Mouse (Mus musculus): ENCODE results near the gene Arid4b. TPM values are rescaled to one million over a fixed set of nuclear protein-coding genes. Genes with fewer than 3 reads are reported as not detected.
"Not testable (repeated sequence)": the region's sequence is repeated elsewhere in the genome, so short reads cannot be mapped to it uniquely, and the experiment has no call there.

Arid4b gene
- polyA plus RNA-seq, 1 experiment from 2014 or later, result 65.8 TPM

DNA sequence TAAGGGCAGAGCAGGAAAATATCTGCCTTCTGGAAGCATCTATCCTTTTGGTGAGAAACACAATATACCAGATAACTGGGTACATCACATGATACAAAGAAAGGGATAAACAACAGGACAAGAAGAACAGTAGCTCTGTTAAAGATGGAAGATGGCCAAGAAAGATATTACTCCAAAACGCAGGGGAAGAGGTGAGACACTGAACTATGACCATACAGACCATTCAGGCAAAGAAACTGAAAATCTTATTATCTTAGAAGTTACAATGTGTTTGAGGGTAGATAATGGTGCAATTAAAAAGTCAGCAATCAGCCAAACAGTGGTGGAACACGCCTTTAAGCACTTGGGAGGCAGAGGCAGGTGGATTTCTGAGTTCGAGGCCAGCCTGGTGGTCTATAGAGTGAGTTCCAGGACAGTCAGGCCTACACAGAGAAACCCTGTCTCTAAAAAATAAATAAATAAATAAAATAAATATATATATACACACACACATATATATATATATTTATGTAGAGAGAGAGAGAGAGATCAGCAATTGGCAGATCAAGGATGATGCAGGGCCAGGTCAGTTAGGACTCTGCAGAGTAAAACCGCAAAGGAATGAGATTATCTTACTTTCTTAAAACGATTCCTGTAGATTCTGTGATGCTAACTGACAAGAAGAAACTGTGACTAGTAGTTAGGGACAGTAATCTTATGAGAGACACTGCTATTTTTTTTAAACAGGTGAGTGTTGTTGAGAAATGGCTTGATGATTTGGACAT lies 29.5 kb upstream of the Arid4b start:
- no peaks in the 10 kb centered on the region for H3K9me3 ChIP-seq (ENCODE audit: control insufficient read depth, low read length)
- ATAC-seq (ENCODE audit: low FRiP score), result no peak
- no peaks in the 10 kb centered on the region for H3K27me3 ChIP-seq (ENCODE audit: control insufficient read depth, insufficient read depth, low read length)
- no peak for DNase-seq (ENCODE audit: low spot score)
- H3K4me3 ChIP-seq (replicated peaks; ENCODE audit: low read length), result no peak overlapping the region
- H3K9ac ChIP-seq, result no peak overlapping the region
- H3K36me3 ChIP-seq (replicated peaks; ENCODE audit: control insufficient read depth, insufficient read depth), result peaks cover 9% of the 10 kb centered on the region
- H3K4me2 ChIP-seq (replicated peaks), result no peak overlapping the region
- 92% methylated on average over 5 of the region's 5 CpGs for WGBS
- H3K4me1 ChIP-seq (replicated peaks; ENCODE audit: control insufficient read depth, insufficient read depth, low read length), result peaks cover 5% of the 10 kb centered on the region; the same call in 1 of the 2 replicates
- H3K27ac ChIP-seq, result no peak overlapping the region

DNA sequence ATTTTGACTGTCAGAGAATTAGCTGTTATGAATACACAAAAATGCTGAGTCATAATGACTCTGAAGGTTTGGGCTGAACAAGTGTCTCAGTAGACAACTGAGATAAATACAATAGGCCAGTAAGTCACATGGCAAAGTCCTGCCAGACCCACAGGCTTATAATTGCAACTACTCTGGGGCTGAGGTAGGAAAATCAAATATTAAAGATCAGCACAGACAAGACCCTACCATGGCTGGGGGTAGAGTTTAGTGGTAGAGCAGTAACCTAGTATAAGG lies 29.0 kb upstream of the Arid4b start:
- no peaks in the 10 kb centered on the region for H3K9me3 ChIP-seq (ENCODE audit: control insufficient read depth, low read length)
- ATAC-seq (ENCODE audit: low FRiP score), result no peak
- peaks cover 7% of the 10 kb centered on the region; the same call in 1 of the 2 replicates for H3K4me1 ChIP-seq (replicated peaks; ENCODE audit: control insufficient read depth, insufficient read depth, low read length)
- H3K9ac ChIP-seq, result no peak overlapping the region
- no peak overlapping the region for H3K4me2 ChIP-seq (replicated peaks)
- no peak overlapping the region for H3K4me3 ChIP-seq (replicated peaks; ENCODE audit: low read length)
- H3K27me3 ChIP-seq (ENCODE audit: control insufficient read depth, insufficient read depth, low read length), result no peaks in the 10 kb centered on the region
- no peak for DNase-seq (ENCODE audit: low spot score)
- no peak overlapping the region for H3K27ac ChIP-seq
- peaks cover 6% of the 10 kb centered on the region for H3K36me3 ChIP-seq (replicated peaks; ENCODE audit: control insufficient read depth, insufficient read depth)

DNA sequence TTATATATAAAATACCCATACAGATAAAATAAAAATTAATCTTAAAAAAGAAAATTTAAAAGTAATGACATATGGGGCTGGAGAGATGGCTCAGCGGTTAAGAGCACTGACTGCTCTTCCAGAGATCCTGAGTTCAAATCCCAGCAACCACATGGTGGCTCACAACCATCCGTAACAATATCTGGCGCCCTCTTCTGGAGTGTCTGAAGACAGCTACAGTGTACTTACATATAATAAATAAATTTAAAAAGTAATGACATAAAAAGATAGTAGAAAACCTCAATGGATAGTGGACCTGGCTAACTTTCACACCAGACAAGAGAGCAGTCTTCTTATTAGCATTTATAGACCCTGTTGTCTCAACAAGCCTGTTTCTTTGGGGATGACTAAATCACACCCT lies 27.7 kb upstream of the Arid4b start:
- H3K4me3 ChIP-seq (replicated peaks; ENCODE audit: low read length); H3K27ac ChIP-seq; H3K9me3 ChIP-seq (ENCODE audit: control insufficient read depth, low read length); ATAC-seq (ENCODE audit: low FRiP score); H3K27me3 ChIP-seq (ENCODE audit: control insufficient read depth, insufficient read depth, low read length); H3K36me3 ChIP-seq (replicated peaks; ENCODE audit: control insufficient read depth, insufficient read depth); DNase-seq (ENCODE audit: low spot score); H3K4me2 ChIP-seq (replicated peaks); H3K9ac ChIP-seq: not testable (repeated sequence)
- peaks cover 13% of the 10 kb centered on the region for H3K4me1 ChIP-seq (replicated peaks; ENCODE audit: control insufficient read depth, insufficient read depth, low read length)
- WGBS, result 87% methylated on average over 3 of the region's 3 CpGs

DNA sequence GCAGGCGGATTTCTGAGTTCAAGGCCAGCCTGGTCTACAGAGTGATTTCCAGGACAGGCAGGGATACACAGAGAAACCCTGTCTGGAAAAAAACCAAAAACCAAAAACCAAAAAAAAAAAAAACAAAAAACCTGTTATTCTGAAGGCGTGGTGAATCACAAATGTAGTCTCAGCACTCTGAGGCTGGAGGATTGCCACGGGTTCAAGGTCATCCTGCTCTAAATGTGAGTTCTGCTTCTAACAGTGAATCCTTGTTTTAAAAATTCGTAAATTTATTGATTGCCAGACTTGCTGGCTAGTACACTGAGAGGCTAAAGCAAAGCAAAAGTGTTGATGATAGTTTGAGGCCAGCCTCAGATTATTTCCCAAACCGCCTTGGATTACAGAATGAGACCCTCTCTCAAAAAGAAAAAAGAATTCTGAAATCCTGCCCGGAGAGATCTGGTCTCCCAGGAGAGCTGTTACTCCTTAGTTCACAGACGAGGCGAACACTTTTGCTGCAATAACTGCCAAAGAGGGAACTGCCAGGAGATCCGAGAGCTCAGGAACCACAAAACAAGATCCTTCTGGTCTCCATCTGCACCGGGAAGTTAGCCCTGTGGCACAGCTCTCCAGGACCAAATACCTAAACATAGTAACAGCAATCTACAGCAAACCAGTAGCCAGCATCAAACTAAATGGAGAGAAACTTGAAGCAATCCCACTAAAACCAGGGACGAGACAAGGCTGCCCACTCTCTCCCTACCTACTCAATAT lies 27.0 kb upstream of the Arid4b start:
- no peak for ATAC-seq (ENCODE audit: low FRiP score)
- H3K4me3 ChIP-seq (replicated peaks; ENCODE audit: low read length), result no peak overlapping the region
- H3K9me3 ChIP-seq (ENCODE audit: control insufficient read depth, low read length), result no peaks in the 10 kb centered on the region
- no peak overlapping the region for H3K4me2 ChIP-seq (replicated peaks)
- no peak for DNase-seq (ENCODE audit: low spot score)
- no peak overlapping the region for H3K27ac ChIP-seq
- H3K4me1 ChIP-seq (replicated peaks; ENCODE audit: control insufficient read depth, insufficient read depth, low read length), result peaks cover 17% of the 10 kb centered on the region
- H3K36me3 ChIP-seq (replicated peaks; ENCODE audit: control insufficient read depth, insufficient read depth), result no peaks in the 10 kb centered on the region
- no peak overlapping the region for H3K9ac ChIP-seq
- H3K27me3 ChIP-seq (ENCODE audit: control insufficient read depth, insufficient read depth, low read length), result no peaks in the 10 kb centered on the region
- WGBS, result 93% methylated on average over 11 of the region's 11 CpGs

DNA sequence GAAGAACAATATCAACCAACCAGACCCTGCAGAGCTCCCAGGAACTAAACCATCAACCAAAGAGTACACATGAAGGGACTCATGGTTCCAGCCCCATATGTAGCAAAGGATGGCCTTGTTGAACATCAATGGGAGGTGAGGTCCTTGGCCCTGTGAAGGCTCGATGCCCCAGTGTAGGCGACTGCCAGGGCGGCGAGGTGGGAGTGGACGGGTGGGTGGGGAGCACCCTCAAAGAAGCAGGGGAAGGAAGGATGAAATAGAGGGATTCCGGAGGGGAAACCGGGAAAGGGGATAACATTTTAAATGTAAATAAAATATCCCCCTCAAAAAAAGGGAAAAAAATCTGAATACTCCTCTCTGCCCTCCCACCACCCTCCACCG lies 24.1 kb upstream of the Arid4b start:
- 2% methylated on average over 8 of the region's 8 CpGs for WGBS
- Histone ChIP-seq H3K4me1 (replicated peaks; ENCODE audit: control insufficient read depth, insufficient read depth, low read length) (peaks cover 17% of the 10 kb centered on the region), H3K4me3 (replicated peaks; ENCODE audit: low read length) (peak overlapping the region; percentile 64), H3K9me3 (ENCODE audit: control insufficient read depth, low read length) (no peaks in the 10 kb centered on the region), H3K27me3 (ENCODE audit: control insufficient read depth, insufficient read depth, low read length) (no peaks in the 10 kb centered on the region), H3K4me2 (replicated peaks) (peak overlapping the region; percentile 83), H3K27ac (peak overlapping the region; percentile 99), H3K9ac (peak overlapping the region; percentile 92), H3K36me3 (replicated peaks; ENCODE audit: control insufficient read depth, insufficient read depth) (no peaks in the 10 kb centered on the region)
- peak; percentile 59 for ATAC-seq (ENCODE audit: low FRiP score)
- DNase-seq (ENCODE audit: low spot score), result no peak

DNA sequence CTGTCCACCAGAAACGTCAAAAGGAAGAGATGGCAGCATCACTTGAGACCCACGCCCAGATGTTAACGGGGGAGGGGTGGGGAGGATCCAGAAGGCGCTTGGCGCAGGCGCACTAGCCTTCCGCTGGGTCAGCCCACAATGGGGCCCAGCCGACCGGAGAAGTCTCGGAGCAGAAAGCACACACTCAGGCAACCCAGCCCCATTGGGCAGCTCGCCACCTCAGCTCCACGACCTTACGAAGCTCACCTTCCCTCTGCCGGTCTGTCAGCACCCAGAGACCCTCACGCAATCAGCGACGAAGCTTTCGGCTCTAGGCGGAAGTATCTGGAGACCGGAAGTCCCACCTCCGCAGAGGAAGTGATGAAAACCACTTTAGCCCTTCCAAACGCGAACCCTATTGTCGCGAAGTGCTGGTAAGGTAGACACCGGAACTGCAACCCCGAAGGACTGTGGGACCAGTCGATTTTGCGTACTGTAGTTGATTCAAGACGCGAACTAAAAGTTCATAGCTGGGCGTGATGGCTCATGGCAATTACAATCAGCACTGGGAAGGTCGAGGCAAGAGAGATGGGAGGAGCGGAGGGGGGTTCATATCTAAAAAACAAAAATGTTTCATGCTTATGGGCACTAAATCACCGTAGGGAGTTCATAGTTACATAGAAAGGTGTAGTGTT lies 23.6 kb upstream of the Arid4b start, which contains the start of gene Tbce:
Tbce (minus strand) TSS at position 347 of the 674 bp plus-strand sequence.
- DNase-seq (ENCODE audit: low spot score) (peak; percentile 92), ATAC-seq (ENCODE audit: low FRiP score) (peak; percentile 98)
- H3K9ac ChIP-seq, result peak within 1 kb of the TSS; percentile 92
- no peaks in the 10 kb centered on the region for H3K27me3 ChIP-seq (ENCODE audit: control insufficient read depth, insufficient read depth, low read length)
- H3K9me3 ChIP-seq (ENCODE audit: control insufficient read depth, low read length), result no peaks in the 10 kb centered on the region
- H3K4me2 ChIP-seq (replicated peaks), result peak within 1 kb of the TSS; percentile 83
- H3K4me3 ChIP-seq (replicated peaks; ENCODE audit: low read length), result peak within 1 kb of the TSS; percentile 64
- peak within 1 kb of the TSS; percentile 99 for H3K27ac ChIP-seq
- peaks cover 17% of the 10 kb centered on the region for H3K4me1 ChIP-seq (replicated peaks; ENCODE audit: control insufficient read depth, insufficient read depth, low read length)
- H3K36me3 ChIP-seq (replicated peaks; ENCODE audit: control insufficient read depth, insufficient read depth), result no peaks in the 10 kb centered on the region
- WGBS, result under 1% methylated on average over 35 of the region's 35 CpGs

DNA sequence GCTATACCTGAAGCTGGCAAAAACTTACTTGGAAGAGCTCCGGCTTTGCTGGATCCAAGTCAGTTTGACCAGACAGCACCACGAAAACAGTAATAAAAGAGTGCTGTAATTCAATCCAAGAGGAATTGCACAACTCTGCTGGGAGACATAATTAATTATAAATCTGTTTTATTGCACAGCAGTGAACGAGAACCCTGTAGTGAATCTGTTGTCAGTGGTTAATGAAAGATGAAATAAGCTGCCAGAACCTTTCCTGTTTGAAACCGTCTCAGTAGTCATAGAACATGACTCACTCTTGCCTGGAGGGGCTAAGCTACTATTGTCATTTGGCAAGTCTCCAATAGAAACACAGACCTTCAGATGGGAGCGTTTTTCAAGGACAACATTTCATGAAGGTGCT lies 22.8 kb upstream of the Arid4b start:
- peak overlapping the region; percentile 83 for H3K4me2 ChIP-seq (replicated peaks)
- ATAC-seq (ENCODE audit: low FRiP score), result no peak
- peaks cover 17% of the 10 kb centered on the region for H3K4me1 ChIP-seq (replicated peaks; ENCODE audit: control insufficient read depth, insufficient read depth, low read length)
- H3K9me3 ChIP-seq (ENCODE audit: control insufficient read depth, low read length), result no peaks in the 10 kb centered on the region
- no peak for DNase-seq (ENCODE audit: low spot score)
- 41% methylated on average over 5 of the region's 5 CpGs for WGBS
- H3K4me3 ChIP-seq (replicated peaks; ENCODE audit: low read length), result peak overlapping the region; percentile 64
- H3K27me3 ChIP-seq (ENCODE audit: control insufficient read depth, insufficient read depth, low read length), result no peaks in the 10 kb centered on the region
- H3K9ac ChIP-seq, result peak overlapping the region; percentile 92
- peak overlapping the region; percentile 99; the same call in 1 of the 2 replicates for H3K27ac ChIP-seq
- H3K36me3 ChIP-seq (replicated peaks; ENCODE audit: control insufficient read depth, insufficient read depth), result no peaks in the 10 kb centered on the region

DNA sequence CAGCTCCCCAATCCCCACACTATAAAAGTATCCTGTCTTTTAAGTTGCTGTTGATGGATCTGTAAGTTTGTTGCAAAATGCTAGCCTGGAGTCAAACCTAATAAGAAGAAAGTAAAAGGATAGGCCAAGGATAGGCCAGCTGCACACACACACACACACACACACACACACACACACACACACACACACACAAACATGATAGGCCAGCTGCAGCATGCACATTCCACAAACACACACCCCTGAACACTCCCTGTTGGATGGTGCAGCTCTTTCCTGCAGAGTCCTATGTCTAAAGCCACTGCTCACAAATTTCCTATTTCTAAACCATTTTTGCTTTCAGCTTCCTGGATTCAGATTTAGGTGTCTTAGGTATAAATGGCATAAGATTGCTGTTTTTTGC lies 19.2 kb upstream of the Arid4b start:
- DNase-seq (ENCODE audit: low spot score), result no peak

DNA sequence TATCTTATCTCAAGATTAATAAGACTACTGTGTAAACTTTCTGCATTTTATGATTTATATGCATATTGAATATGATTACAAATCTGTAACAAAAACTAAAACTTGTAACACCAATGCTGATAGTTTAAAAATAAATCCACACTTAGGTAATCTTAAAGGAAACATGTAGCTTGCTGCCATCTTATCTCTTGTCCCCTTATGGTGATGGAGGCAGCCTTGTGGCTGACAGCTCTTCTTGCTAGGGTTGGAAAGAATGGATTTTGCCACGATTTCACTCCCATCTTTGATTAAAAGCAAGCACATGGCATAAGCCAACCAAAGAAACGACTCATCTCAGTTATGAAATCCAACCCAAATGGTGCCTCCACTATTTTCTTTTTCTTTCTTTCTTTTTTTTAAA lies 18.5 kb upstream of the Arid4b start:
- ATAC-seq (ENCODE audit: low FRiP score), result no peak
- no peak overlapping the region for H3K9ac ChIP-seq
- H3K9me3 ChIP-seq (ENCODE audit: control insufficient read depth, low read length), result no peaks in the 10 kb centered on the region
- peaks cover 10% of the 10 kb centered on the region for H3K4me1 ChIP-seq (replicated peaks; ENCODE audit: control insufficient read depth, insufficient read depth, low read length)
- peaks cover 26% of the 10 kb centered on the region for H3K36me3 ChIP-seq (replicated peaks; ENCODE audit: control insufficient read depth, insufficient read depth)
- WGBS, result 81% methylated on average over 2 of the region's 2 CpGs
- H3K27me3 ChIP-seq (ENCODE audit: control insufficient read depth, insufficient read depth, low read length), result no peaks in the 10 kb centered on the region
- H3K4me3 ChIP-seq (replicated peaks; ENCODE audit: low read length), result no peak overlapping the region
- no peak overlapping the region for H3K4me2 ChIP-seq (replicated peaks)
- no peak for DNase-seq (ENCODE audit: low spot score)
- H3K27ac ChIP-seq, result no peak overlapping the region

More for the DNA sequence above, 19.2 kb upstream of the Arid4b start:
- no peak for ATAC-seq (ENCODE audit: low FRiP score)
- Histone ChIP-seq H3K4me3 (replicated peaks; ENCODE audit: low read length) (no peak overlapping the region), H3K27me3 (ENCODE audit: control insufficient read depth, insufficient read depth, low read length) (no peaks in the 10 kb centered on the region), H3K9ac (no peak overlapping the region), H3K4me1 (replicated peaks; ENCODE audit: control insufficient read depth, insufficient read depth, low read length) (peaks cover 10% of the 10 kb centered on the region), H3K4me2 (replicated peaks) (no peak overlapping the region), H3K27ac (no peak overlapping the region), H3K9me3 (ENCODE audit: control insufficient read depth, low read length) (no peaks in the 10 kb centered on the region), H3K36me3 (replicated peaks; ENCODE audit: control insufficient read depth, insufficient read depth) (peaks cover 19% of the 10 kb centered on the region)

All from hindbrain, embryonic 14.5 days (tissue).